Mouse (Mus musculus): ENCODE measurements around the gene Ankrd52.

GRCm38 (mm10) chr10:128441324-128442119 lies 64.6 kb downstream of the Ankrd52 start:
- TF ChIP-seq CTCF (IDR thresholded peaks at IDR 0.05; ENCODE audit: insufficient read depth, low read length) (no peak), POLR2A (IDR thresholded peaks at IDR 0.05; ENCODE audit: borderline replicate concordance, extremely low read depth, low read depth, low read length) (no peak)

Measured in lung, adult 2 months (tissue).